Mouse (Mus musculus): Measurements from ENCODE around the gene Ralgapb.

The Ralgapb gene

DNA sequence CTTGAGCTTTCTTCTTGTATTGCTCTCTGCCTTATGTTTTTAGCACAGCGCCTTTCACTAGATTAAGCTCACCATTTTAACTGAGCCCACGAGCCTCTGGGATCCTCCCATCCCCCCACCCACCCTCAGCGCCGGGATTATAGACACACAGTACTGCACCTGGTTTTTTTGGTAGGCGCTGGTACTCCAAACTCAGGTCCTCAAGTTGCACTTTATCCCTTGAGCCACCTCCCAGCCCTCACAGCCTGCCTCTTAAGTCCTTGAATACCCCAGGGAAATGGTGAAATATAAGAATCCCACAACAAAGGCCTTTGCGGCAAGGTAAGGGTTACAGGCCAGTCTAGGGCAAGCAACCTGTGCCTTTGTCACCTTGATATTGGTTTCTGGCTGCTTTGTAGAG, 110.2 kb downstream of the Ralgapb start:
- no peak for DNase-seq

DNA sequence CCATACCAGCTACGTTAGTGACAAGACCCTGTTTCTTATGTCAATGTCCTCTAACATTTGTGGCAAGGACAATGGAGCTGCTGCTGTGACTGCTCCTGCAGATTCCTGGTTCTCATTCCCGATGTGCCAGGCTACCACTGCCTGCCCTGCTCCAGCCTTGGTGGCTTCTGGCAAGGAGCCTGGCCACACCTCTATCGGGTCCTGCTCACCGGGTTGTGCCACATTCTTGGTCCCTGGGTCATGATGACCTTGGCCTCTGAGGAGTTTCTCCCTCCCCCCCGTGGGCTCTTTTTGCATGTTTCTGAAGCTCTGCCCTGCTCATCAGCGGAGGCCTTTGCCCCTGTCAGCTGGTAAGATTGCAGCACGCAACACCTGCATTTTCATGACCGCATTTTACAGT, 113.4 kb downstream of the Ralgapb start:
- peak; percentile 73 for DNase-seq

DNA sequence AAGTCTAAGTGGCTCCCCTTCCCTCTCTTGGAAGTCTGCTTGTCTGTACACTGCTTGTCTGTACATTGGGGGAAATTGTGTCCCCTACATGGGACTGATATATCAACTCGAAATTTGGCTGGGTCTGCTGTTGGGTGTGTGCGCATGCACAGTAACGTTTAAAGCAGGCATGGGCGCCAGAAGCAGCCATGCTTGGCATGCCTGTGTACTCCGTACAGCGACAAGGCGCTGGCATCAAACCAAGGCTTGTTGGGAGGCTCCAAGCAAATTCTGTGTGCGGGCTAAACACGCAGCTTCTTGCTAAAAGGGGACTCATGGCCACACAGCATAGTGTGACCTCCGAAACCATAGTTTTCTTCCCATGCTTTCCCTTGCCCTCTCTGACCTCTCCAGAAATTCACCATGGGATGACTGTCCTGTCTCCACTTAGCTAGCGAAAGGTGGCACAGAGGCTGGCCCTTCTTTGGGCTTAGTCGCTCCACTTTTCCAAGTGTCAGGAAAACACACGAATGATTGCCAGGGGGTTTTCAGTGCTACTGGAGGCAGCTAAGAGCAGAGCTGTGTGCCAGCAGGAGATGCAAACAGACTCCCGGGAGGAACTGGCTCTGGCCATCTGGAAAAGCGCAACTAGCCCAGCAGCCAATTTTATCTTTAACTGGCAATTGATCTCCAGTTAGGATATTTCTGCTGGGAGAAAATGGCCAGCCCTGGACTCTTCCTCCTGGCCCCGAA, 114.6 kb downstream of the Ralgapb start:
- DNase-seq, result no peak

DNA sequence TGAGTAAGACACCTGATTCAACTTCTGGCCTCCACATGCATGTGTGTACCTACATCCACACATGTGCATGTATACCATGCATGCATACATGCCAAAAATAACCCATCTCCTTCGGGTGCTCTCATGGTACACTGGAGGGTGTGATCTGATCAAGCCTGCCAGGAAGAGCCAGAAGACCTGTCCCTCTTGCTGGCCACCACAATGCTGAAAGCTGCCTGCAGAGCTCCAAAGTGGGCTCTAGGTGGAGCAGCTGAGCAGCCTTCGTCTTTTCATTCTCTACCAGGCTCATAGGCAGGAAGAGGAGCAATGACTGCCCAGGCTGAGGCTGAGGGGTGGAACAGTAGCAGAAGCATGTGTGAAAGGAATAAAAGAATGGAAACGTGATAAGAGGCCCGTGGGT, 124.4 kb downstream of the Ralgapb start:
- peak; percentile 65 for DNase-seq

DNA sequence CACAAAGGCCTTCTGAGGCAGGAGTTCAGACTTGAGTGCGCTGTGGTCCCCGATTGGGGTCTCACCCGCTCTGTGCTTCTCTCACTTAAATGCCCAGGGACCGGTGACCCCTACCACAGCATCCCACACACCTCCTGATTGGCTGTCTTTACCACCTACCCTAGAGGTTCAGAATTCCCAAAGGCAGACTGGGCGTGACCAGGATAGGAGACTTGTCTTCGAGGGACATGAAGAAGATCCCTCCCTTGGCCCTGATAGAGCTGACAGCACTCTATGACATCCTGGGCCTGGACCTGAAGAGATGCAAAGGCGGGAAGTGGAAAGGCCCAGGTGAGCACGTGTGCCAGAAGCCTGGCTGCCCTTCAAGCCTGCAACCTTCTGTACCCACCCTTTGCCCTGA, 124.9 kb downstream of the Ralgapb start:
- DNase-seq, result no peak

DNA sequence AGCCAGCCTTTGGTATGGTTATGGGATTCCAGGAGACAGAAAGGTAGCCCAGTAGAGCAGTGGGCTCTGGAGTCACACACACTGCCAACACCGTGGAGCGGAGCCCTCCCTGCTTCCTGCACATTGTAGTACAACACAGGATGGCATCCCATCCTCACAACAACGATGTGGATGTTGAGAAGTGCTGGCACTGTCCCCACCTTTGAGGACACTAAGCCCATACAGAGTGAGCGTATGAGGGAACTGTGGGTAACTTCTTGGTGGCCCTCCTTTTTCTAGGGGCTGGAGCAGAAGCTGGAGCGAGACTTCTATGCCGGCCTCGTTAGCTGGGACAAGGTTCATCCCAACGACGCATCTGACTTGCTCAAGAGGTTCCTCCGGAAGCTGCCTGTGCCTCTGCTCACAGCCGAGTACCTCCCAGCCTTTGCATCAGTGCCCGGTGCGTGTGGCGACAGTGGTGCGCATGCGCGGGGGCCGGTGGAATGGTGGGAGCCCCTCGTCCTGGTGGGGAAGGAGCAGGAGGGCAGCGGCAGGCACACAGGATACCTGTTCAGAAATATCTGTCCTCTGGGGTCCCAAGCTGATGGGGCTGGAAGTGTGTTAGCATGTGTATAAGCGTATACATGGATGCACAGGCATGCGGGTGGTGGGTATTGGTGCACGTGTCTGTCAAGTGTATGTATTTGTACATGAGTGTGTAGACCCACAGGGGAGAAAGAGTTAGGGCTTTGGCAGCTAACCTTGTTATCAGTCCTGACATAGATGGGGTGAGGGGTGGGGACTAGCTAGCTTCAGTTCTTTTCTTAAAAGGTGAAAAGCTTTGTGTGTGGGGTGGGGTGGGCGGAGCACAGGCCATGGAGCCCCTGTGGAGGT, 130.0 kb downstream of the Ralgapb start:
- DNase-seq, result no peak

DNA sequence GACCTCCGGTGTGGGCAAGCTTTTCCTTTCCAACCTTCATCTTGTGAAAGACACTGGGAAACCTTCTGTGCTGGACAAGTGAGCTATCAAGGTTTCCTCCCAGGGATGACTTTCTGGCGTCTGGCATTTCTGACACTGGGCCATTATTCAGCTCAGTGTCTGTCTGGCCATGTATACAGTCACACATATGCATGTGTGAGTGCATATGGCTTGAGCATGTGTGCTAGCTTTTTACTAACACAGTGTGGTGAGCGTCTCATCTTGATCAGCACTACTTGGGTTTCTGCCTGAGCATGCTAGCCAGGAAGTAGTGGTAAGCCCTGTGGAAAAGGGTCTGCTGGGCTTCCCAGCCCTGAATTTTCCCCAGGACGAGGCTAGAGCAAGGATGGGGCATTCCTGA, 131.6 kb downstream of the Ralgapb start:
- DNase-seq, result no peak

DNA sequence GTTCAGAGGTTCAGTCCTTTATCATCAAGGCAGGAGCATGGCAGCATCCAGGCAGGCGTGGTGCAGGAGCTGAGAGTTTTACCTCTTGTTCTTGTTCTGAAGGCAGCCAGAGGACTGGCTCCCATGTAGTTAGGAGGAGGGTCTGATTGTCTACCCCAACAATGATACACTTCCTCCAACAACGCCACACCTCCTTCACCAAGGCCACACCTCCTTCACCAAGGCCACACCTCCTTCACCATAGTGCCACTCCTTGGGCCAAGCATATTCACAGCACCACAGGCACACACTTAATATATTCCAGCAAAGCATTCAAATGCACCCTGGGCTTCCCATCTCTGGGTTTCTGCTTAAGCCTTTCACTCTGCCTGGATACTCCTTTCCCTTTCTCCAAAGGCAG, 135.6 kb downstream of the Ralgapb start:
- no peak for DNase-seq

DNA sequence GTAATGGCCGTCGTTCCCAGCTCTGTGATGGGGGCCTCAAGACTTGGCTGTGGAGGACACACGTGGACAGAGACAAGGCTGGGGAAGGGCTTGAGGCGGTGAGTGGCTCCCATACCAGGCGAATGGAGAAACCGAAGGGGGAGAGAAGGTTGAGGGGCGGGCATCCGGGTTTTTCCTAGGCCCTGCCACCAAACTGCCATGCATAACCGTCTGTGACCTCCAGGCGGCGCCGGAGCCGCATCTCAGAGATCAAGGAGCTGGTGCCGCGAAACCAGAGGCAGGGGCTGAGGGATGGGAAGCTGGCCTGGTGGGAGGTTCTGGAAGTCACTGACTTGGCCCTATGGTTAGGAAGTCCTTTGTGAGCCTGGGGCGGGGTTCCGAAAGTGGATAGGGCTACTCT, 137.1 kb downstream of the Ralgapb start:
- peak; percentile 71 for DNase-seq
